Comparison of ENCODE assay signal across 22 mouse cellular contexts in the genomic region with DNA sequence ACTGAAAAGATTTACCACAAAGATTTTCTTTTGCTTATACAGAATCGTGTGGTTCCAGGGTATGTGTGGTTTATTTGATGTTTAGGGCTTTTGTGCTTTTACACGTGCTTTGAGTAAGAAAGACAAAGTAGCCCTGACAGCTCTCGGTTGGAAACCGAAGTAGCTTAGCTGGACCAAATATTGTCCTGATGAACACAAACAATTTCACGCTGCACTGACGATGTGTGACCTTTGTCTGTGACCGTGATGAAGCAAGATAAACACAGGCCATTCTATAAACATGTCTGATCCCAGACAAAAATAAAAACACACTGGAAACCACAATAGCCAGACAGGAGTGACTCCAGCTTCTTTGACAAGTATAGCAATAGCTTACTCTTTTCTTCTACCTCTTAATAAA.
A peak's percentile ranks its signal among the peaks of the same experiment; 100 is the strongest.
DNase-seq lines count a peak whose midpoint lies in the region; ATAC-seq lines count a peak whose summit lies in the region.
"Had no signal": no experiment of that assay in that cellular context is flagged by ENCODE, and none has a peak within 500 bp of the region (broad histone marks: within the 10 kb centered on the region; RNA-seq: fewer than 3 reads in every experiment).

No protein-coding gene starts in this region.

- H3K4me3 ChIP-seq in hindbrain, embryonic 10.5 days: no peak overlapping the region
- H3K4me3 ChIP-seq in hindbrain, embryonic 16.5 days (ENCODE audit: low read length): no peak overlapping the region
- H3K4me3 ChIP-seq: embryonic facial prominence, embryonic 12.5 days; forebrain, embryonic 13.5 days; heart, embryonic 12.5 days; hindbrain, embryonic 13.5 days had no signal

- H3K36me3 ChIP-seq in hindbrain, embryonic 10.5 days: no peaks in the 10 kb centered on the region
- no peaks in the 10 kb centered on the region for H3K36me3 ChIP-seq in hindbrain, embryonic 16.5 days (ENCODE audit: control insufficient read depth, insufficient read depth, low read length)
- H3K36me3 ChIP-seq: embryonic facial prominence, embryonic 12.5 days; G1E; heart, embryonic 12.5 days; hindbrain, embryonic 13.5 days had no signal

- H3K4me1 ChIP-seq in hindbrain, embryonic 10.5 days (replicated peaks): peaks cover 5% of the 10 kb centered on the region
- H3K4me1 ChIP-seq in hindbrain, embryonic 16.5 days (ENCODE audit: control insufficient read depth, insufficient read depth, low read depth, low read length): no peaks in the 10 kb centered on the region
- H3K4me1 ChIP-seq: embryonic facial prominence, embryonic 12.5 days; forebrain, embryonic 13.5 days; heart, embryonic 12.5 days; hindbrain, embryonic 13.5 days had no signal

- DNase-seq in embryo, embryonic 10 days (ENCODE audit: low spot score): peak; percentile 17
- no peak for DNase-seq in embryo, embryonic 9.5 days (ENCODE audit: extremely low spot score)
- peak; percentile 7 for DNase-seq in hindbrain, embryonic 10.5 days (ENCODE audit: low spot score)
- DNase-seq in ovary, adult 18-20 months (ENCODE audit: low spot score): peak; percentile 15
- no peak for DNase-seq in ovary, postnatal 10 days (ENCODE audit: low spot score)
- no peak for DNase-seq in c-Kit-positive CD71-positive TER-119-positive erythroid progenitor cells, embryonic 14.5 days (ENCODE audit: low spot score)
- DNase-seq in thymus, postnatal 36 days: no peak
- DNase-seq: adrenal gland, postnatal 10 days; B cell, adult 2 months; cerebellum, adult 18-20 months; cerebellum, adult 9-11 months; forebrain, postnatal 0 days; gastrocnemius, postnatal 14 days; heart, postnatal 36 days had no signal

- WGBS in hindbrain, embryonic 10.5 days: 14% methylated on average over 7 of the region's 7 CpGs
- 13% methylated on average over 7 of the region's 7 CpGs for WGBS in hindbrain, embryonic 16.5 days

- H3K4me2 ChIP-seq in hindbrain, embryonic 16.5 days (ENCODE audit: low read length): no peak overlapping the region
- H3K4me2 ChIP-seq: embryonic facial prominence, embryonic 12.5 days; forebrain, embryonic 13.5 days; heart, embryonic 12.5 days; hindbrain, embryonic 13.5 days had no signal

- H3K27me3 ChIP-seq in hindbrain, embryonic 10.5 days (ENCODE audit: insufficient read depth, poor library complexity, severe bottlenecking): peaks cover 9% of the 10 kb centered on the region; the same call in 1 of the 2 replicates
- H3K27me3 ChIP-seq in hindbrain, embryonic 16.5 days (replicated peaks; ENCODE audit: control insufficient read depth, insufficient read depth, low read length): no peaks in the 10 kb centered on the region
- H3K27me3 ChIP-seq: embryonic facial prominence, embryonic 12.5 days; forebrain, embryonic 13.5 days; heart, embryonic 12.5 days; hindbrain, embryonic 13.5 days had no signal

- H3K27ac ChIP-seq in hindbrain, embryonic 10.5 days: no peak overlapping the region
- H3K27ac ChIP-seq in hindbrain, embryonic 16.5 days (ENCODE audit: low read depth, low read length): no peak overlapping the region
- H3K27ac ChIP-seq: embryonic facial prominence, embryonic 12.5 days; forebrain, embryonic 13.5 days; hindbrain, embryonic 13.5 days had no signal

- no peaks in the 10 kb centered on the region for H3K9me3 ChIP-seq in hindbrain, embryonic 10.5 days
- H3K9me3 ChIP-seq in hindbrain, embryonic 16.5 days (ENCODE audit: control insufficient read depth, low read length): no peaks in the 10 kb centered on the region
- H3K9me3 ChIP-seq: embryonic facial prominence, embryonic 12.5 days; forebrain, embryonic 13.5 days; G1E; heart, embryonic 12.5 days; hindbrain, embryonic 13.5 days had no signal

- ATAC-seq in hindbrain, embryonic 16.5 days: no peak
- ATAC-seq: CD4-positive, CD25-positive, alpha-beta regulatory T cell, adult 4 months; forebrain, embryonic 13.5 days; forebrain, postnatal 0 days; intestine, embryonic 16.5 days had no signal

- H3K9ac ChIP-seq in hindbrain, embryonic 16.5 days (ENCODE audit: low read depth, low read length): no peak overlapping the region
- H3K9ac ChIP-seq: embryonic facial prominence, embryonic 12.5 days; forebrain, embryonic 13.5 days; forebrain, postnatal 0 days; heart, embryonic 12.5 days; hindbrain, embryonic 13.5 days had no signal

Comparison
In these comparisons a context has a peak if more than half of its experiments do, and no peak if none do; other contexts are left out.
1. DNase-seq: peak in embryo, embryonic 10 days (single experiment), hindbrain, embryonic 10.5 days (single experiment) and ovary, adult 18-20 months (single experiment); none in embryo, embryonic 9.5 days (single experiment), ovary, postnatal 10 days (single experiment), c-Kit-positive CD71-positive TER-119-positive erythroid progenitor cells, embryonic 14.5 days (single experiment) and thymus, postnatal 36 days (0 of 2).